Mouse (Mus musculus) thymus, postnatal 25 days (tissue): Measurements from ENCODE around the gene Edn3.

Experiments used
- DNase-seq: peaks from one replicate; pipeline ENCODE4 v3.0.0; 2022

Edn3 gene

GRCm38 (mm10) chr2:174797495-174798068 is 37.2 kb downstream of the Edn3 start:
- DNase-seq: no peak

- no peak for DNase-seq
Observed at GRCm38 (mm10) chr2:174802453-174802852, 42.0 kb downstream of the Edn3 start.

DNA sequence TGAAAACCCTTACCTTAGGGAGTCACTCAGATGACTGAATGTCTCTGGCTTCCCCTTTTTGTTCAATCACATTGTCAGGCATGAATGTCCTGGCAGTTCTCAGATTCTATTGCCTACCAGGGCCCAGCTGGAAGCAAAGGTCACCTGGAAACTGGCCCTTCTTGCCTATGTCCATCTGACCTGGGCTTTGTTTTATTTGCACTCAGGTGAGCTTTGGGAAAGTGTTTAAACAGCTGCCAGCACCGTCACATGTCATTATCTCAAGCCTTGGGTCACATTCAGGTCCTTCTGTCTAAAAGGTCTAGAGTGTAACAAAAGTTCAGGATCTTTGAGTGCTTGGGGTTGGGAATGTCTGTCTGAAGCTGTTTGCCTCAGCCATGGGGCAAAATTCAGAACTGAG is 43.2 kb downstream of the Edn3 start:
- DNase-seq: no peak

DNA sequence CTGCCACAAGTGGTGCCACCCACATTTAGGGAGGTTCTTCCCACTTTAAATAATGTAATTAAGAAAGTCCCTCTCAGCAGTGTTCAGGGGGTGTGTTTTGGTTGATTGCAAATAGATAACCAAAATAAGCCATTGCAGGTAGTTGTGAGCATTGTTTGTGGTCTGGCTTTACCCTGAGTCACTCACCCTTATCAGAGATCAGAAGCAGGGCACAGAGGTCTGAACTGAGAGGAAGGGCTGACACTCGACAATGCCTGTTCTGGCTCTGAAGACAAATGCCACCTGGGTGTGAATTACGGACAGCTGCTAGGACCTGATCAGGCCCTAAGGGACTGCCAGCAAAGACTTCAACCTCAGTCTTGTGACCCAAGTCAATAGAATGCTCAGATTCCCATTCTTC is 47.5 kb downstream of the Edn3 start:
- no peak for DNase-seq

- DNase-seq: no peak
Observed at GRCm38 (mm10) chr2:174809296-174809695, 48.9 kb downstream of the Edn3 start.

DNA sequence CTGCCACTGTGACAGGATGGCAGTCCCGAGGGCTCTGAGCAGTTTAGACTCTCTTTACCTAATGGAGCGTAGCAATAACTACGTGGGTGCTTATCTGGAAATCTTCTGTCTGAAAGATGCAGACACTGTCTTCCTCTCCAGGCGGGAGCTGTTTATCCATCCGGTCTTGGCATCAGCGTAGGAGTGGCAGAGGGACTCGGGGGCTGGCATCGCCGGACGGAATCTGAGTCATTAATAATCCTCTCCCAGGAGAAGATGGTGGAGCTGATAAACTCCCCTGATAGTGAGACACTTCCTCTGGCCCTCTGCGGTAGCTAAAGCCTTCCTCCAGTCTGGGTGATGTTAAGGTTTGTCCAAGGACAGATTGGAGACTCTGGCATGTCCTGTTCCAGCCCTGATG is 52.9 kb downstream of the Edn3 start:
- no peak for DNase-seq

DNA sequence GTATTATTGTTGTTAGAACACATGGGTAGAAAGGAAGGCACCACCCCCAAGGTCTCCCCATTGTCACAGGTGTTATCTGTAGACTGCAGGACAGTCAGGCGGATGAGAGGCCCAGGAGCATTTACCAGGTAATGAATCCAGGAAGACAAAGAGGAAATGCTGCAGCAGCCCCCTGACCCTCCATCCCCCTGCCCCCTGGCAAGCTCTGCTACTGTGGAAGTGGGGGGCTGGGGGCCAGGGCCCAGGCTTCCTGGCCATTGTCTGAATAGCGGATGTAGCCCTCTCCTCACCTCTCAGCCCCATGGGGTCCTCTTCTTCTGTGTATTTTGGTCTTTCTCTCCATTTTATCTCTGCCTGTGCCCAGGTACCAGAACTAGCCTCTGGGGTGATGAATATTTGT is 55.7 kb downstream of the Edn3 start:
- no peak for DNase-seq

- DNase-seq: no peak
Observed at GRCm38 (mm10) chr2:174820286-174820685, 59.9 kb downstream of the Edn3 start.

GRCm38 (mm10) chr2:174827829-174828228 is 67.4 kb downstream of the Edn3 start:
- no peak for DNase-seq

- DNase-seq: no peak
Observed at GRCm38 (mm10) chr2:174833608-174834007, 73.2 kb downstream of the Edn3 start.
